Mouse (Mus musculus): ENCODE results near the gene Gm10073. TPM values are rescaled to one million over a fixed set of nuclear protein-coding genes. Genes with fewer than 3 reads are reported as not detected.
A peak's percentile ranks its signal among the peaks of the same experiment; 100 is the strongest.
"Not testable (repeated sequence)": the region's sequence is repeated elsewhere in the genome, so short reads cannot be mapped to it uniquely, and the experiment has no call there.

Gm10073 gene
- 13.4 and 26.5 TPM in 2 replicates for polyA plus RNA-seq (2015; fragmentation: Nextera tagmentation; extraction: Ambion mirVana)

GRCm38 (mm10) chr8:106573168-106573567, at the start of gene Gm10073:
Gm10073 (minus strand) TSS chr8:106573461.
- not testable (repeated sequence) for H3K9ac ChIP-seq (ENCODE audit: low read length); H3K4me2 ChIP-seq (ENCODE audit: low read depth, low read length); H3K9me3 ChIP-seq (replicated peaks; ENCODE audit: control insufficient read depth, low read length); ATAC-seq (ENCODE audit: insufficient read depth, low FRiP score); H3K36me3 ChIP-seq (ENCODE audit: control insufficient read depth, insufficient read depth, low read length); H3K4me3 ChIP-seq (replicated peaks; ENCODE audit: low read length); H3K27me3 ChIP-seq (ENCODE audit: control insufficient read depth, insufficient read depth, low read length)
- H3K4me1 ChIP-seq (ENCODE audit: control insufficient read depth, insufficient read depth, low read length) = peaks cover 12% of the 10 kb centered on the region
- 31% methylated on average over 20 of the region's 20 CpGs for WGBS
- peak within 1 kb of the TSS; percentile 90 for H3K27ac ChIP-seq (ENCODE audit: low read length)

DNA sequence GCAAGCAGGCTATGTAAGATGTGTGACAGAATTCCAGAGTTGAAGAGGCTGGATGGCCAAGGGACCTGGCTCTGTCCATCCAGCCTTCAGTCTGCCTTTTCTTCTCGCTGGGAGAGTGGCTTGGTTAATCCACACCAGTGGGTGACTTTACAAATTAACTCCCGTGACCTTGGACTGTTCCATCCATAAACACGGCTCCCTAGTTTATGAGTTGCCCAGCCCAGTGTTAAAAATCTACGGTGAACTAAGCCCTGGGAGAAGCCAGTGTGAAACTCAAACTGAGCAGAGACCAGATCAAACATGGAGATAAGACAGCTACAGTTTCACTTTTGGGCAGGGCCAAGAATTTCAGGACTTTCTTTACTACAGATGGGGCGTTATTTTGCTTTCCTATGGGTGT, 49.8 kb upstream of the Gm10073 start:
- no peak for ATAC-seq (ENCODE audit: insufficient read depth, low FRiP score)
- no peaks in the 10 kb centered on the region for H3K27me3 ChIP-seq (ENCODE audit: control insufficient read depth, insufficient read depth, low read length)
- H3K4me1 ChIP-seq (ENCODE audit: control insufficient read depth, insufficient read depth, low read length) = peaks cover 22% of the 10 kb centered on the region
- WGBS = 33% methylated on average over 5 of the region's 5 CpGs
- H3K9ac ChIP-seq (ENCODE audit: low read length) = no peak overlapping the region
- peak overlapping the region; percentile 85 for H3K27ac ChIP-seq (ENCODE audit: low read length)
- H3K36me3 ChIP-seq (ENCODE audit: control insufficient read depth, insufficient read depth, low read length) = no peaks in the 10 kb centered on the region
- H3K9me3 ChIP-seq (replicated peaks; ENCODE audit: control insufficient read depth, low read length) = no peaks in the 10 kb centered on the region
- H3K4me2 ChIP-seq (ENCODE audit: low read depth, low read length) = 0 out of 2 replicates have a peak overlapping the region, but pooled peaks have one; percentile 5
- H3K4me3 ChIP-seq (replicated peaks; ENCODE audit: low read length) = no peak overlapping the region

- Histone ChIP-seq H3K4me1 (ENCODE audit: control insufficient read depth, insufficient read depth, low read length) (peaks cover 23% of the 10 kb centered on the region), H3K9ac (ENCODE audit: low read length) (no peak overlapping the region), H3K27me3 (ENCODE audit: control insufficient read depth, insufficient read depth, low read length) (no peaks in the 10 kb centered on the region), H3K27ac (ENCODE audit: low read length) (no peak overlapping the region; the same call in 1 of the 2 replicates), H3K4me2 (ENCODE audit: low read depth, low read length) (no peak overlapping the region), H3K9me3 (replicated peaks; ENCODE audit: control insufficient read depth, low read length) (no peaks in the 10 kb centered on the region), H3K4me3 (replicated peaks; ENCODE audit: low read length) (no peak overlapping the region), H3K36me3 (ENCODE audit: control insufficient read depth, insufficient read depth, low read length) (no peaks in the 10 kb centered on the region)
- WGBS = 76% methylated on average over 2 of the region's 2 CpGs
- ATAC-seq (ENCODE audit: insufficient read depth, low FRiP score) = no peak
These were observed 47.2 kb upstream of the Gm10073 start for GRCm38 (mm10) chr8:106620488-106620887.

GRCm38 (mm10) chr8:106619549-106620245, 46.4 kb upstream of the Gm10073 start:
- Histone ChIP-seq H3K4me1 (ENCODE audit: control insufficient read depth, insufficient read depth, low read length) (peaks cover 27% of the 10 kb centered on the region), H3K4me3 (replicated peaks; ENCODE audit: low read length) (no peak overlapping the region), H3K36me3 (ENCODE audit: control insufficient read depth, insufficient read depth, low read length) (no peaks in the 10 kb centered on the region), H3K4me2 (ENCODE audit: low read depth, low read length) (peak overlapping the region; percentile 33; the same call in 1 of the 2 replicates), H3K27ac (ENCODE audit: low read length) (peak overlapping the region; percentile 85), H3K9me3 (replicated peaks; ENCODE audit: control insufficient read depth, low read length) (no peaks in the 10 kb centered on the region), H3K9ac (ENCODE audit: low read length) (peak overlapping the region; percentile 37; the same call in 1 of the 2 replicates), H3K27me3 (ENCODE audit: control insufficient read depth, insufficient read depth, low read length) (no peaks in the 10 kb centered on the region)
- 42% methylated on average over 9 of the region's 9 CpGs for WGBS
- peak; percentile 79 for ATAC-seq (ENCODE audit: insufficient read depth, low FRiP score)

GRCm38 (mm10) chr8:106618324-106618723, 45.1 kb upstream of the Gm10073 start:
- Histone ChIP-seq H3K9me3 (replicated peaks; ENCODE audit: control insufficient read depth, low read length) (no peaks in the 10 kb centered on the region), H3K9ac (ENCODE audit: low read length) (no peak overlapping the region), H3K4me1 (ENCODE audit: control insufficient read depth, insufficient read depth, low read length) (peaks cover 27% of the 10 kb centered on the region), H3K4me3 (replicated peaks; ENCODE audit: low read length) (no peak overlapping the region), H3K36me3 (ENCODE audit: control insufficient read depth, insufficient read depth, low read length) (no peaks in the 10 kb centered on the region), H3K27ac (ENCODE audit: low read length) (peak overlapping the region; percentile 3; the same call in 1 of the 2 replicates), H3K27me3 (ENCODE audit: control insufficient read depth, insufficient read depth, low read length) (no peaks in the 10 kb centered on the region), H3K4me2 (ENCODE audit: low read depth, low read length) (no peak overlapping the region)
- ATAC-seq (ENCODE audit: insufficient read depth, low FRiP score) = no peak
- 56% methylated on average over 6 of the region's 6 CpGs for WGBS

DNA sequence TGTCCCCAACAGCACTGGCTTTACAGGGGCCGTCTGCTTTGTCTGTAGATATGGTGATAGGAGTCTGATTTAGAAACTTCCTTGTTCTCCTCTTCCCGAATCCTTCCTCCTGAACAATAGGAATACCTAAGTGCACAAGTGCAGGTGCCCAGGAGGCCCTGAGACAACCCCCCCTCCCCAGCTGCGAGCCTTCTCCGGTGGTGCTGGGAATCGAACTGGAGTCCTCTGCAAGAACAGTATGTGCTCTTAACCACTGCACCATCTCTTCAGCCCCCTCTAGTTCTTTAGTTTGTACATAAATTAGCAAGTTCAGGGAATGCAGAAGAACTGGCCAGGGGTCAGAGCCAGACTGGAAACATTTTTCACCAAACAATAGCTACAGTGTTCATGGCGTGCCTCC, 44.6 kb upstream of the Gm10073 start:
- 82% methylated on average over 6 of the region's 6 CpGs for WGBS
- Histone ChIP-seq H3K4me3 (replicated peaks; ENCODE audit: low read length) (no peak overlapping the region), H3K4me1 (ENCODE audit: control insufficient read depth, insufficient read depth, low read length) (peaks cover 24% of the 10 kb centered on the region), H3K36me3 (ENCODE audit: control insufficient read depth, insufficient read depth, low read length) (no peaks in the 10 kb centered on the region), H3K9me3 (replicated peaks; ENCODE audit: control insufficient read depth, low read length) (no peaks in the 10 kb centered on the region), H3K9ac (ENCODE audit: low read length) (no peak overlapping the region), H3K4me2 (ENCODE audit: low read depth, low read length) (no peak overlapping the region), H3K27ac (ENCODE audit: low read length) (peak overlapping the region; percentile 86), H3K27me3 (ENCODE audit: control insufficient read depth, insufficient read depth, low read length) (no peaks in the 10 kb centered on the region)
- ATAC-seq (ENCODE audit: insufficient read depth, low FRiP score) = no peak

- H3K9ac ChIP-seq (ENCODE audit: low read length) = no peak overlapping the region
- H3K4me2 ChIP-seq (ENCODE audit: low read depth, low read length) = peak overlapping the region; percentile 16; the same call in 1 of the 2 replicates
- ATAC-seq (ENCODE audit: insufficient read depth, low FRiP score) = no peak
- no peaks in the 10 kb centered on the region for H3K36me3 ChIP-seq (ENCODE audit: control insufficient read depth, insufficient read depth, low read length)
- H3K4me3 ChIP-seq (replicated peaks; ENCODE audit: low read length) = no peak overlapping the region
- peaks cover 26% of the 10 kb centered on the region for H3K4me1 ChIP-seq (ENCODE audit: control insufficient read depth, insufficient read depth, low read length)
- H3K27me3 ChIP-seq (ENCODE audit: control insufficient read depth, insufficient read depth, low read length) = no peaks in the 10 kb centered on the region
- peak overlapping the region; percentile 86 for H3K27ac ChIP-seq (ENCODE audit: low read length)
- no peaks in the 10 kb centered on the region for H3K9me3 ChIP-seq (replicated peaks; ENCODE audit: control insufficient read depth, low read length)
- WGBS = 47% methylated on average over 6 of the region's 6 CpGs
These were observed 43.9 kb upstream of the Gm10073 start for GRCm38 (mm10) chr8:106617196-106617595.

- no peak overlapping the region for H3K4me3 ChIP-seq (replicated peaks; ENCODE audit: low read length)
- H3K9ac ChIP-seq (ENCODE audit: low read length) = peak overlapping the region; percentile 11; the same call in 1 of the 2 replicates
- H3K27ac ChIP-seq (ENCODE audit: low read length) = peak overlapping the region; percentile 86
- no peaks in the 10 kb centered on the region for H3K9me3 ChIP-seq (replicated peaks; ENCODE audit: control insufficient read depth, low read length)
- peak overlapping the region; percentile 31 for H3K4me2 ChIP-seq (ENCODE audit: low read depth, low read length)
- WGBS = 42% methylated on average over 4 of the region's 4 CpGs
- no peak for ATAC-seq (ENCODE audit: insufficient read depth, low FRiP score)
- H3K27me3 ChIP-seq (ENCODE audit: control insufficient read depth, insufficient read depth, low read length) = no peaks in the 10 kb centered on the region
- peaks cover 31% of the 10 kb centered on the region for H3K4me1 ChIP-seq (ENCODE audit: control insufficient read depth, insufficient read depth, low read length)
- no peaks in the 10 kb centered on the region for H3K36me3 ChIP-seq (ENCODE audit: control insufficient read depth, insufficient read depth, low read length)
These were observed 43.4 kb upstream of the Gm10073 start for GRCm38 (mm10) chr8:106616679-106617078.

GRCm38 (mm10) chr8:106615661-106616299, 42.5 kb upstream of the Gm10073 start:
- Histone ChIP-seq H3K4me1 (ENCODE audit: control insufficient read depth, insufficient read depth, low read length) (peaks cover 33% of the 10 kb centered on the region), H3K9ac (ENCODE audit: low read length) (0 out of 2 replicates have a peak overlapping the region, but pooled peaks have one; percentile 31), H3K4me2 (ENCODE audit: low read depth, low read length) (peak overlapping the region; percentile 31), H3K27ac (ENCODE audit: low read length) (peak overlapping the region; percentile 86), H3K4me3 (replicated peaks; ENCODE audit: low read length) (no peak overlapping the region), H3K9me3 (replicated peaks; ENCODE audit: control insufficient read depth, low read length) (no peaks in the 10 kb centered on the region), H3K27me3 (ENCODE audit: control insufficient read depth, insufficient read depth, low read length) (no peaks in the 10 kb centered on the region), H3K36me3 (ENCODE audit: control insufficient read depth, insufficient read depth, low read length) (no peaks in the 10 kb centered on the region; the same call in 1 of the 2 replicates)
- WGBS = 64% methylated on average over 10 of the region's 10 CpGs
- ATAC-seq (ENCODE audit: insufficient read depth, low FRiP score) = peak; percentile 65; the same call in 1 of the 2 replicates

Data from stomach, embryonic 16.5 days (tissue).